21 mouse cellular contexts compared by ENCODE assay signal in genomic region chr2:9970579-9970978, GRCm38 (mm10).
DNase-seq lines count a peak whose midpoint lies in the region; ATAC-seq and TF ChIP-seq lines count a peak whose summit lies in the region.
"Had no signal": no experiment of that assay in that cellular context is flagged by ENCODE, and none has a peak within 500 bp of the region (broad histone marks: within the 10 kb centered on the region; RNA-seq: fewer than 3 reads in every experiment).

No protein-coding gene starts in this region.

- peak overlapping the region; percentile 28; the same call in 1 of the 2 replicates for H3K27ac ChIP-seq in lung, embryonic 16.5 days (ENCODE audit: low read length)
- H3K27ac ChIP-seq in heart, postnatal 0 days (ENCODE audit: low read depth), result peak overlapping the region; percentile 85
- no peak overlapping the region for H3K27ac ChIP-seq in thymus, adult 2 months (ENCODE audit: control insufficient read depth, insufficient read depth, low read length)
- H3K27ac ChIP-seq: embryonic facial prominence, embryonic 12.5 days; forebrain, embryonic 15.5 days; hindbrain, embryonic 15.5 days; kidney, embryonic 15.5 days; limb, embryonic 10.5 days; macrophage; midbrain, embryonic 12.5 days; neural tube, embryonic 13.5 days had no signal

- TF ChIP-seq EP300 in heart, postnatal 0 days (IDR thresholded peaks at IDR 0.05; ENCODE audit: low read depth), result 0 out of 2 replicates have a peak, but pooled peaks have one; percentile 32

- H3K27me3 ChIP-seq in lung, embryonic 16.5 days (ENCODE audit: control insufficient read depth, insufficient read depth, low read depth, low read length), result no peaks in the 10 kb centered on the region
- no peaks in the 10 kb centered on the region for H3K27me3 ChIP-seq in heart, postnatal 0 days (ENCODE audit: control insufficient read depth, insufficient read depth, low read length)
- no peaks in the 10 kb centered on the region for H3K27me3 ChIP-seq in thymus, adult 2 months (ENCODE audit: control insufficient read depth, insufficient read depth, low read length)
- H3K27me3 ChIP-seq: embryonic facial prominence, embryonic 12.5 days; forebrain, embryonic 15.5 days; hindbrain, embryonic 15.5 days; kidney, embryonic 15.5 days; midbrain, embryonic 12.5 days; neural tube, embryonic 13.5 days had no signal

- no peak overlapping the region for H3K4me2 ChIP-seq in lung, embryonic 16.5 days (ENCODE audit: low read depth, low read length)
- no peak overlapping the region for H3K4me2 ChIP-seq in heart, postnatal 0 days (ENCODE audit: low read depth, low read length)
- H3K4me2 ChIP-seq: embryonic facial prominence, embryonic 12.5 days; forebrain, embryonic 15.5 days; hindbrain, embryonic 15.5 days; kidney, embryonic 15.5 days; liver, embryonic 11.5 days; midbrain, embryonic 12.5 days; neural tube, embryonic 13.5 days had no signal

- peaks cover 17% of the 10 kb centered on the region for H3K4me1 ChIP-seq in lung, embryonic 16.5 days (replicated peaks; ENCODE audit: control insufficient read depth, insufficient read depth, low read length)
- peaks cover 2% of the 10 kb centered on the region for H3K4me1 ChIP-seq in lung, adult 2 months (ENCODE audit: control insufficient read depth, insufficient read depth, low read length)
- H3K4me1 ChIP-seq in heart, postnatal 0 days (ENCODE audit: control insufficient read depth, insufficient read depth), result peaks cover 17% of the 10 kb centered on the region
- no peaks in the 10 kb centered on the region; the same call in 1 of the 2 replicates for H3K4me1 ChIP-seq in thymus, adult 2 months (replicated peaks; ENCODE audit: control insufficient read depth, insufficient read depth, low read length)
- H3K4me1 ChIP-seq: forebrain, embryonic 15.5 days; hindbrain, embryonic 15.5 days; midbrain, embryonic 12.5 days; neural tube, embryonic 13.5 days had no signal

- DNase-seq in cerebellum, adult 18-20 months, result peak; percentile 19 to 24
- DNase-seq in cerebellum, adult 11 months, result no peak
- DNase-seq in lung, adult 2 months, result no peak
- DNase-seq in heart, postnatal 0 days (ENCODE audit: low spot score), result peak; percentile 71
- no peak for DNase-seq in layer of hippocampus, adult 9-10 months (ENCODE audit: low spot score)
- no peak for DNase-seq in spleen, adult 12 weeks (ENCODE audit: low spot score)
- DNase-seq in thymus, adult 2 months, result no peak
- DNase-seq: adrenal gland, adult 8-10 months; right cerebral cortex, postnatal 14 days; thymus, postnatal 36 days had no signal

- H3K36me3 ChIP-seq in lung, embryonic 16.5 days (ENCODE audit: control insufficient read depth, insufficient read depth, low read length), result no peaks in the 10 kb centered on the region
- no peaks in the 10 kb centered on the region for H3K36me3 ChIP-seq in heart, postnatal 0 days (replicated peaks; ENCODE audit: control insufficient read depth, insufficient read depth, low read length)
- H3K36me3 ChIP-seq in thymus, adult 2 months (ENCODE audit: control insufficient read depth, insufficient read depth, low read length), result no peaks in the 10 kb centered on the region
- H3K36me3 ChIP-seq: embryonic facial prominence, embryonic 12.5 days; forebrain, embryonic 15.5 days; hindbrain, embryonic 15.5 days; kidney, embryonic 15.5 days; limb, embryonic 10.5 days; midbrain, embryonic 12.5 days; neural tube, embryonic 13.5 days had no signal

- H3K9me3 ChIP-seq in lung, embryonic 16.5 days (ENCODE audit: control insufficient read depth, low read length), result no peaks in the 10 kb centered on the region
- no peaks in the 10 kb centered on the region for H3K9me3 ChIP-seq in heart, postnatal 0 days (replicated peaks; ENCODE audit: control insufficient read depth, low read length)
- H3K9me3 ChIP-seq: embryonic facial prominence, embryonic 12.5 days; forebrain, embryonic 15.5 days; hindbrain, embryonic 15.5 days; kidney, embryonic 15.5 days; limb, embryonic 10.5 days; midbrain, embryonic 12.5 days; neural tube, embryonic 13.5 days had no signal

- peak; percentile 83 for ATAC-seq in lung, embryonic 16.5 days (ENCODE audit: low read depth)
- ATAC-seq in heart, postnatal 0 days (ENCODE audit: insufficient read depth, low read depth), result peak; percentile 77
- ATAC-seq: forebrain, embryonic 15.5 days; intestine, embryonic 16.5 days had no signal

- 51% methylated on average over 3 of the region's 3 CpGs for WGBS in lung, embryonic 16.5 days
- 59% methylated on average over 3 of the region's 3 CpGs for WGBS in lung, adult 2 months
- WGBS in heart, postnatal 0 days, result 34% methylated on average over 3 of the region's 3 CpGs
- 98% methylated on average over 3 of the region's 3 CpGs for WGBS in thymus, adult 2 months

- TF ChIP-seq POLR2A in lung, adult 2 months (IDR thresholded peaks at IDR 0.05; ENCODE audit: borderline replicate concordance, extremely low read depth, low read depth, low read length), result no peak
- TF ChIP-seq POLR2A in thymus, adult 2 months (IDR thresholded peaks at IDR 0.05; ENCODE audit: control insufficient read depth, extremely low read depth, insufficient read depth, low read length, poor library complexity), result no peak

- H3K9ac ChIP-seq in lung, embryonic 16.5 days (ENCODE audit: low read length), result no peak overlapping the region
- no peak overlapping the region for H3K9ac ChIP-seq in heart, postnatal 0 days (replicated peaks; ENCODE audit: low read depth, low read length)
- H3K9ac ChIP-seq: embryonic facial prominence, embryonic 12.5 days; forebrain, embryonic 15.5 days; hindbrain, embryonic 15.5 days; kidney, embryonic 15.5 days; midbrain, embryonic 12.5 days; neural tube, embryonic 13.5 days had no signal

- H3K4me3 ChIP-seq in lung, embryonic 16.5 days (ENCODE audit: low read length), result no peak overlapping the region
- H3K4me3 ChIP-seq in lung, adult 2 months (replicated peaks; ENCODE audit: extremely low read depth, low read depth, low read length), result no peak overlapping the region
- H3K4me3 ChIP-seq in heart, postnatal 0 days (ENCODE audit: low read depth, low read length), result no peak overlapping the region
- H3K4me3 ChIP-seq in thymus, adult 2 months (ENCODE audit: control insufficient read depth, insufficient read depth, low read length), result no peak overlapping the region
- H3K4me3 ChIP-seq: embryonic facial prominence, embryonic 12.5 days; forebrain, embryonic 15.5 days; hindbrain, embryonic 15.5 days; kidney, embryonic 15.5 days; limb, embryonic 10.5 days; midbrain, embryonic 12.5 days; neural tube, embryonic 13.5 days had no signal

- TF ChIP-seq CTCF in lung, adult 2 months (IDR thresholded peaks at IDR 0.05; ENCODE audit: insufficient read depth, low read length), result no peak
- no peak for TF ChIP-seq CTCF in heart, postnatal 0 days (IDR thresholded peaks at IDR 0.05; ENCODE audit: low read depth)
- TF ChIP-seq CTCF in thymus, adult 2 months (IDR thresholded peaks at IDR 0.05; ENCODE audit: borderline replicate concordance, control insufficient read depth, extremely low read depth, insufficient read depth, low read length, poor library complexity), result no peak

Comparison
In these comparisons a context has a peak if more than half of its experiments do, and no peak if none do; other contexts are left out.
1. DNase-seq: peak in cerebellum, adult 18-20 months (2 of 2) and heart, postnatal 0 days (single experiment); none in cerebellum, adult 11 months (single experiment), lung, adult 2 months (single experiment), layer of hippocampus, adult 9-10 months (single experiment), spleen, adult 12 weeks (single experiment) and thymus, adult 2 months (single experiment).